8 mouse cellular contexts compared by ENCODE assay signal in genomic region chr5:22550033-22550551, GRCm38 (mm10). TPM values are rescaled to one million over a fixed set of nuclear protein-coding genes. Genes with fewer than 3 reads are reported as not detected.
DNase-seq lines count a peak whose midpoint lies in the region; ATAC-seq lines count a peak whose summit lies in the region.

Gene Orc5, minus strand, starts transcription at chr5:22550429.

- peak within 1 kb of the TSS; percentile 70 for H3K9ac ChIP-seq in intestine, embryonic 14.5 days (ENCODE audit: low read length)

- peaks cover 3% of the 10 kb centered on the region for H3K4me1 ChIP-seq in intestine, embryonic 14.5 days (replicated peaks; ENCODE audit: control insufficient read depth, insufficient read depth, low read length)

- peak within 1 kb of the TSS; percentile 72 for H3K4me3 ChIP-seq in intestine, embryonic 14.5 days (ENCODE audit: low read depth, low read length)

- intact Hi-C loops in gastrocnemius, postnatal 14 days (cut with DNase I; ENCODE audit: low total_unique reads): no loop called here
- intact Hi-C loops in left cerebral cortex, postnatal 14 days (cut with DNase I): no loop called here

- under 1% methylated on average over 31 of the region's 31 CpGs for WGBS in intestine, embryonic 14.5 days

- peak within 1 kb of the TSS; percentile 70 for H3K4me2 ChIP-seq in intestine, embryonic 14.5 days (ENCODE audit: low read length)

- peak within 1 kb of the TSS; percentile 83 for H3K27ac ChIP-seq in intestine, embryonic 14.5 days (ENCODE audit: low read depth)

- DNase-seq in adrenal gland, adult (ENCODE audit: inconsistent age in 2 of 2, low spot score in 1 of 2): peak; percentile 94 to 97
- DNase-seq in embryo, embryonic 10.5 days (ENCODE audit: low spot score): peak; percentile 95
- DNase-seq in gastrocnemius, postnatal 14 days: peak; percentile 93
- DNase-seq in intestine, embryonic 14.5 days (ENCODE audit: low spot score): peak; percentile 96
- peak; percentile 92 to 94 for DNase-seq in left cerebral cortex, postnatal 14 days (ENCODE audit: low spot score in 2 of 2)
- DNase-seq in mesoderm, embryonic 11.5 days (ENCODE audit: low read depth, low spot score): peak; percentile 95
- peak; percentile 89 to 90 for DNase-seq in right cerebral cortex, postnatal 36 days (ENCODE audit: low spot score in 2 of 2)
- DNase-seq in yolk sac, embryonic 10.5 days (ENCODE audit: low spot score): peak; percentile 91

- H3K36me3 ChIP-seq in intestine, embryonic 14.5 days (ENCODE audit: control insufficient read depth, insufficient read depth, low read length): peaks cover 24% of the 10 kb centered on the region

- ATAC-seq in intestine, embryonic 14.5 days (replicated peaks; ENCODE audit: low FRiP score, low TSS enrichment, low read depth): peak; percentile 100

- H3K27me3 ChIP-seq in intestine, embryonic 14.5 days (replicated peaks; ENCODE audit: control insufficient read depth, insufficient read depth, low read length): no peaks in the 10 kb centered on the region

- no peaks in the 10 kb centered on the region for H3K9me3 ChIP-seq in intestine, embryonic 14.5 days (ENCODE audit: control insufficient read depth, low read length)

RNA-seq across cellular contexts. Expression of gene Orc5, which starts in this region (rescaled TPM):
- total RNA-seq in gastrocnemius, postnatal 14 days (2021): 1 to 10 TPM; 6.6 to 7.7 TPM
- 42.4 and 43.4 TPM in 2 replicates for polyA plus RNA-seq in intestine, embryonic 14.5 days (2014; fragmentation: Nextera tagmentation; extraction: Ambion mirVana)
- 10 to 100 TPM; 20.6 TPM for total RNA-seq in left cerebral cortex, postnatal 14 days (2021)

Comparison
In these comparisons a context has a peak if more than half of its experiments do, and no peak if none do; other contexts are left out.
1. Peak in every context shown above with its lines: DNase-seq, ATAC-seq, H3K4me3 ChIP-seq and H3K27ac ChIP-seq.